Mouse (Mus musculus): ENCODE measurements around the gene 1700017B05Rik.
"Not testable (repeated sequence)": the region's sequence is repeated elsewhere in the genome, so short reads cannot be mapped to it uniquely, and the experiment has no call there.

Gene 1700017B05Rik

DNA sequence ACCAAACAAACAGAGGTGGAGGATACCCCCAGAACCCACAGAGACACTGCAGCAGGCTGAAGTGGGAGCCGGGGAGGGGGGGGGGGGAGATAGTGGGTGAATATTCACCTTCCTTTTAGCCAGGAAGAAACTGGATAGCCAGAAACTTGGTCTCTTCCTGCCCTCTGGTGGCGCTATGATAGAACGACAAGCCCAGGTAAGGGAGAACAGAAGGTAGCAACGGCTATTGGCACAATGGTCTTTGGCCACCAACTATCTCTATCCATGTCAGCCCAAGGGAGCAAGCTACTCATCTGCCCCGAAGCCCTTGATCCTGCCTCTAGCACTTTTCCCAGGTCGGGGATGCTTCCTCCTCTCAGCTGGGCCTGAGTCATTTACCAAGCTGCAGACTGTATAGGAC, 42.1 kb downstream of the 1700017B05Rik start:
- in situ Hi-C loops (cut with MboI, MseI), result no loop called here

- in situ Hi-C loops (cut with MboI, MseI), result no loop called here
Measured at GRCm38 (mm10) chr9:57219511-57219910, 42.9 kb downstream of the 1700017B05Rik start.

DNA sequence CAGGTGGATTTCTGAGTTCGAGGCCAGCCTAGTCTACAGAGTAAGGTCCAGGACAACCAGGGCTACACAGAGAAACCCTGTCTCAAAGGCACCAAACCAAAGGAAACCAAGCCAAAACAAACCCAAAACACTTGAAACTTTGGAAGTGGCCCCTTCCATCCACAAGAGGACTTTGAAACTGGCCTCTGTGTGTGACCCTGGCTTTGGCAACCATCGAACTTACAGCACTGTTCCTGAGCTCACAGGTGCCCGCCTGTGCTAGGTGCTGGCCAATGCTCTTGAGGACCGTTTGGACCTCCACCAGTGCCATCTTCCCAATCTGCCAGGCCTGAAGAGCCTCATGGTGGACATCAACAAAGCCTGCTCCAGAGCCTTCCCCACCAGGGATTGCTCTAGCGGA, 43.6 kb downstream of the 1700017B05Rik start:
- in situ Hi-C loops (cut with MboI, MseI), result no loop called here

DNA sequence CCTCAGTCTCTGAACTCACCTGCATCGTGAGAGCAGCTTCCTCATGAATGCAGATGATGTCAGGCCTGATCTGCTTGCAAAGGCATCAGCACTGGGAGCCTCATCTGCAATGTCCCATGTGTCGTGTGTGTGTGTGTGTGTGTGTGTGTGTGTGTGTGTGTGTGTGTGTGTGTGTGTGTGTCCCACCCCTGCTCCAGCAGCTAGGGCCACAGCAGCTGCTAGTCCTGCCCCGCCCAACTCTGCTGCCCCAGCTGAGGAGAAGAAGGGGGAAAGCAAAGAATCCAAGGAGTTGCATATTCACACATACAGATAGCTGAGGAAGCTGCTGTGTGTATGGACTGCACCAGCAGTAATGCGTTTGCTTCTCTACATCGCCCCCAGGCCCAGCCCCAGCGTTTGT, 45.2 kb downstream of the 1700017B05Rik start:
- in situ Hi-C loops (cut with MboI, MseI), result no loop called here

GRCm38 (mm10) chr9:57214500-57214899, 47.9 kb downstream of the 1700017B05Rik start:
- in situ Hi-C loops (cut with MboI, MseI), result no loop called here

DNA sequence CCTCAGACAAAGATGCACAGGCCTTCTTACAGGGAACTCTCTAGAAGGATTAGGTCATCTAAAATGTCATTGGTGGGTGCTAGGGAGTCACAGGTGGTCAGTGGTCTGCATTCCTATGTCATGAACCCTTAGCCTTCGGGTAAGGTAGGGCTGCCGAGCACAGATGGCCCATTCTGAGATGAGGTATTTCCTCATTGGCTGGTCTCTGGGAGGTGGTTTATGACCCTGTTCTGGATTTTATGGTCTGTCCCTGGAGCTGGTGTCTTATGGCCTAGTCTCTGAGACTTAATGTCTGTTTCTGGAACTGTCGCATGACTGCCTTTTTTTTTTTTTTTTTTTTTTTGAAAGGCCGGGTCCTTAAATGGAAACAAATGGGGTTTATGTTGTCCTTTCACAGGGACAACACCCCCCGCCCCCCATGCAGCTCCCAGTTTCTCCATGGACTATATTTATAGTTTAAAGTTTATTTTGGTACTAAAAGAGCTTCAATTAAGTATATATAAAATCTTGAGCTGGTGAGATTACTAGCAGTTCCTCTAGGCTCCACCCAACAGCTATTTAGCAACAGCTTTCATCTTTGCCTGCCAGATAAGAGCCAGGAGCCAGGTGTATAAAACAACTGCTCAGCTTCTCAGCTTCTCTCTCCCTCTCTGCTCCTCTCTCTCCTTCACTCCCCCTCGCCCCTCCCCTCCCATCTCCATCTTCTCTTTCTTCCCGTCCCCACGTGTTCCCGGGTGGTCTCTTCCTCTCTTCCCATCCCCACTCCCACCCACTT, 49.8 kb downstream of the 1700017B05Rik start:
- in situ Hi-C loops (cut with MboI, MseI), result no loop called here

- in situ Hi-C loops (cut with MboI, MseI), result no loop called here
Measured at GRCm38 (mm10) chr9:57209316-57209715, 53.1 kb downstream of the 1700017B05Rik start.

DNA sequence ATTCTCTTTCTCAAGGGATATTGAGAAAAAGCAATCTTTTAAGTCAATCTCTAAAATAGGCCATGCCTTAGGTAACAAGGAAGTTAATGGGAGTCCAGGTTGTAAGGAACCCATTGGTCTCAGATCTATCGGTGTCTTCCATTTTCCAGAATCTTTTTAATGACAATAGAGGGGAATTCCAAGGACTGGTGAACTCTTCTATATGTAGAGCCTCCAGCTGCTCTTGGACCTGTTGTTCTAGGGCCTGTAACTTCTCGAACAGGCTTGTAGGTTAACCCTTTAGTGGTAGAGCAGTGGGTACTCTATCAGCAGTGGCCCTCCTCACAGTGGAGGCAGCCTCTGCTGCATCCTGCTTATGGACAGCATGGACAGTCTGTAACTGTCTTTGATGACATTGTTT, 55.5 kb downstream of the 1700017B05Rik start:
- in situ Hi-C loops (cut with MboI, MseI), result no loop called here

GRCm38 (mm10) chr9:57203571-57203970, 58.8 kb downstream of the 1700017B05Rik start:
- in situ Hi-C loops (cut with MboI, MseI), result not testable (repeated sequence)
